In genomic region chr19:47228725-47229252, GRCm38 (mm10) we compare ENCODE assay signal across 8 mouse cellular contexts. TPM values are rescaled to one million over a fixed set of nuclear protein-coding genes. Genes with fewer than 3 reads are reported as not detected.
A peak's percentile ranks its signal among the peaks of the same experiment; 100 is the strongest.
DNase-seq lines count a peak whose midpoint lies in the region; ATAC-seq and TF ChIP-seq lines count a peak whose summit lies in the region.

No protein-coding gene starts in this region.

- DNase-seq in R1 (ENCODE audit: low read depth, low spot score): peak; percentile 46
- peak; percentile 86 to 87 for DNase-seq in cerebellum, postnatal 25 days
- peak; percentile 86 for DNase-seq in gastrocnemius, adult 18-20 months (ENCODE audit: low spot score)
- peak; percentile 63 to 75 for DNase-seq in left cerebral cortex, adult 2 months (ENCODE audit: extremely low spot score in 1 of 2, low spot score in 2 of 2)
- peak; percentile 61 for DNase-seq in lung, postnatal 14 days
- DNase-seq in right cerebral cortex, adult 2 months (ENCODE audit: low spot score in 2 of 2): peak; percentile 69 to 71

- peak overlapping the region; percentile 12 for H3K4me3 ChIP-seq in hindbrain, embryonic 12.5 days
- H3K4me3 ChIP-seq in left cerebral cortex, adult 2 months: peak overlapping the region; percentile 32

- peak overlapping the region; percentile 53 for H3K4me2 ChIP-seq in hindbrain, embryonic 12.5 days (replicated peaks)

- intact Hi-C loops in left cerebral cortex, adult 2 months (cut with DNase I): no loop called here

- peaks cover 15% of the 10 kb centered on the region for H3K4me1 ChIP-seq in hindbrain, embryonic 12.5 days

- peak overlapping the region; percentile 24; the same call in 1 of the 2 replicates for H3K27ac ChIP-seq in hindbrain, embryonic 12.5 days
- peak overlapping the region; percentile 69 for H3K27ac ChIP-seq in left cerebral cortex, adult 2 months

- H3K36me3 ChIP-seq in hindbrain, embryonic 12.5 days: no peaks in the 10 kb centered on the region

- ATAC-seq in hindbrain, embryonic 12.5 days (ENCODE audit: low FRiP score): peak; percentile 69
- ATAC-seq in inflammation-experienced regulatory T-cells, adult 6 months: no peak

- H3K9me3 ChIP-seq in hindbrain, embryonic 12.5 days (replicated peaks): no peaks in the 10 kb centered on the region

- peak overlapping the region; percentile 41; the same call in 1 of the 2 replicates for H3K9ac ChIP-seq in hindbrain, embryonic 12.5 days

- no peak for TF ChIP-seq CTCF in left cerebral cortex, adult 2 months (IDR thresholded peaks at IDR 0.05)

- 6% methylated on average over 17 of the region's 17 CpGs for whole genome bisulfite sequencing in hindbrain, embryonic 12.5 days

- H3K27me3 ChIP-seq in hindbrain, embryonic 12.5 days: peaks cover 5% of the 10 kb centered on the region; the same call in 1 of the 2 replicates

RNA-seq across cellular contexts. Expression of gene Neurl1a, which starts 50.2 kb away (rescaled TPM):
- 100 to 1,000 TPM; 131 to 137 TPM for total RNA-seq in gastrocnemius, adult 18-20 months (2021)
- polyA plus RNA-seq in hindbrain, embryonic 12.5 days (2016; fragmentation: Nextera tagmentation; extraction: Ambion mirVana): 7.4 and 7.9 TPM in 2 replicates
- total RNA-seq in left cerebral cortex, adult 2 months (2021): 100 to 1,000 TPM; 178 to 194 TPM
- polyA plus RNA-seq in inflammation-experienced regulatory T-cells, adult 6 months (2017; shearing (Covaris generic)): under 1 TPM; 0.19 to 0.32 (median 0.25) TPM
